Mouse (Mus musculus): ENCODE results near the gene Gm7102.
"Not testable (repeated sequence)": the region's sequence is repeated elsewhere in the genome, so short reads cannot be mapped to it uniquely, and the experiment has no call there.

Gm7102 gene

GRCm38 (mm10) chr19:61175756-61176324 lies at the start of gene Gm7102:
Gene Gm7102, minus strand, starts transcription at chr19:61176309.
- no peak for DNase-seq (ENCODE audit: low read depth, low spot score)

GRCm38 (mm10) chr19:61224678-61225525 lies 48.8 kb upstream of the Gm7102 start:
- DNase-seq (ENCODE audit: low read depth, low spot score): no peak

GRCm38 (mm10) chr19:61223706-61224328 lies 47.7 kb upstream of the Gm7102 start:
- DNase-seq (ENCODE audit: low read depth, low spot score): no peak

- DNase-seq (ENCODE audit: low read depth, low spot score): not testable (repeated sequence)
These were observed 31.4 kb upstream of the Gm7102 start for GRCm38 (mm10) chr19:61207506-61207905.

- no peak for DNase-seq (ENCODE audit: low read depth, low spot score)
These were observed 23.7 kb upstream of the Gm7102 start for GRCm38 (mm10) chr19:61199836-61200235.

- DNase-seq (ENCODE audit: low read depth, low spot score): peak; percentile 55
These were observed 23.2 kb upstream of the Gm7102 start for GRCm38 (mm10) chr19:61199316-61199715.

GRCm38 (mm10) chr19:61183590-61183989 lies 7.5 kb upstream of the Gm7102 start, which contains the start of gene Gm6020:
Gene Gm6020, plus strand, starts transcription at chr19:61183890.
- not testable (repeated sequence) for DNase-seq (ENCODE audit: low read depth, low spot score)

GRCm38 (mm10) chr19:61151701-61152420 lies 24.2 kb downstream of the Gm7102 start:
- no peak for DNase-seq (ENCODE audit: low read depth, low spot score)

GRCm38 (mm10) chr19:61151372-61151700 lies 24.8 kb downstream of the Gm7102 start:
- DNase-seq (ENCODE audit: low read depth, low spot score): no peak

GRCm38 (mm10) chr19:61141299-61141698 lies 34.8 kb downstream of the Gm7102 start:
- DNase-seq (ENCODE audit: low read depth, low spot score): no peak

GRCm38 (mm10) chr19:61140342-61141206 lies 35.5 kb downstream of the Gm7102 start, which contains the start of gene Zfp950:
Gene Zfp950, minus strand, starts transcription at chr19:61140840.
- peak; percentile 94 for DNase-seq (ENCODE audit: low read depth, low spot score)

- DNase-seq (ENCODE audit: low read depth, low spot score): no peak
These were observed 37.5 kb downstream of the Gm7102 start for GRCm38 (mm10) chr19:61138655-61139054.

- no peak for DNase-seq (ENCODE audit: low read depth, low spot score)
These were observed 45.0 kb downstream of the Gm7102 start for GRCm38 (mm10) chr19:61131096-61131495.

Measured in telencephalon, adult 2 months (tissue).